Mouse (Mus musculus) c-Kit-positive CD71-negative TER-119-negative erythroid progenitor cells, embryonic 14.5 days (primary cell): ENCODE measurements at regions not wholly inside any gene's neighbourhood (a gene's known extent, or its start where the extent isn't known, plus 50 kb on each side); places are given as distances from the start of the nearest gene placed in this dataset.
"Not testable (repeated sequence)": the region's sequence is repeated elsewhere in the genome, so short reads cannot be mapped to it uniquely, and the experiment has no call there.

ENCODE experiments used
- DNase-seq: peaks from one replicate; pipeline ENCODE4 v3.0.0-alpha.2; 2013; ENCODE audit warnings: low read depth

DNA sequence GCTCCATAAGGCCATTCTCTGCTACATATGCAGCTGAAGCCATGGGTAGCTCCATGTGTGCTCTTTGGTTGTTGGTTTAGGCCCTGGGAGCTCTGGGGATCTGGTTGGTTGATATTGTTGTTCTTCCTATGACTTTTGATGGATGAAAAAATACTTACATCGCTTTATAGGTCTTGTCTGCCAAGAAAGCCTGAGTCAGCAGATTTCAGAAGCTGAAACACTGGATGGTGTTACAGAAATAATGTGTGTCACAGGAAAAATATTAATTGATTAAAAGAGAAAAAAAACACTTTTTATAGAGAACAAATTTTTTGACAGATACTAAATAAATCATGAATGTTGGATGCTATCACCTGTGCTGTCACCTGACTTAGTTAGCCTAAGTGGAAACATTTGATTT lies 52.4 kb upstream of the Plxna2 start:
- no peak for DNase-seq

DNA sequence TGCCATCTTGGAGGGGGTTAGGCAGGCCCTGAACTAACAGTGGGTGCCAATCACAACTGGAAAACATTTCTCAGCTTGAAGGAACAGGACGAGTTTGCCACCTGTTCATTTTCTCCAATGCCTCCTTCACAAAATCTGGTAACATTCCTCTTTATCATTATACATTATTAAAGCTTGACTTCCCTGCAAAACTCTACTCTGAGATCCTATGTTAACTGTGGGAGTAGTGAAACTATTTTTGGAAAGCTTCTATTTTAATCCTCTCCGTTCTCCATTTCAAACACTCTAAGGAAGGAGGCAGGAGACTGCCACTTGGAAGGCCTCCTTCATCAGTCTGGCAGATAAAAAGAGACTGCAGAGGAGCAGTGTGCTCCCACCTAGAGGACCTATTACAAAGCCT lies 54.1 kb upstream of the Plxna2 start:
- no peak for DNase-seq

DNA sequence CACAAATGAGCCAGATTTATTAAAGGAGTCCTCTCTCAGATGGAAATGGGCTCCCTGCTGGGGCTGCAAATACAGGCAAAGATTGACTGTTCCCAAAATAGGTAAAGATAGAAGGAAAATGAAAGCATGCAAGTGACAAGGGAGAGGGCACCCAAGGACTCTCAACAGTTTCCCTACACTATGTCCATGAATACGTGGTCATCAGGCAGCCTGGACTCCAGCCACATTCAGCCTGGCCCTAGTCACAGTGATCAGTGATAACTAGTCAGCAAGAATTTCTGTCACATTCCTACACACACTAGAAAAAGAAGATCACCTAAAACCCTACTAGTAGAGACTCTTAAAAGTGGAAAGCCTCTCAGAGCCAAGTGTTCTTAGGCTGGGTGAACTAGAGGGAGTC lies 56.9 kb upstream of the Plxna2 start:
- no peak for DNase-seq

DNA sequence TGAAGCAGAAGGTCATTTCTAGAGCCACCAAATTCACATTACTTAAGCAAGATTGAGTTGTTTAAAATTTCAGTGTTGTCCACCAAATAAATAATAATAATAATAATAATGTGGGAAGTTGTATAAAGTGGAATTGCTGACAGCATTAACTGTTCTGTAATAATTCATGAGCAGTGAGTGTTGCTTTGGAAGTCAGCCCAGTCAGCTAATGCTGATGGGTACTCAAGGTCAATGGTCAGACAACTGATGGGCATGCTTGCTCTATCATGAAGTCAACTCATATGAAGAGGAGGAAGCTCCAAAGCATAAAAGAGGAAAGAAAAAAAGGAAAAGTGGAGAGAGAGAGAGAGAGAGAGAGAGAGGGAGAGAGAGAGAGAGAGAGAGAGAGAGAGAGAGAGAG lies 69.4 kb upstream of the Plxna2 start:
- no peak for DNase-seq

DNA sequence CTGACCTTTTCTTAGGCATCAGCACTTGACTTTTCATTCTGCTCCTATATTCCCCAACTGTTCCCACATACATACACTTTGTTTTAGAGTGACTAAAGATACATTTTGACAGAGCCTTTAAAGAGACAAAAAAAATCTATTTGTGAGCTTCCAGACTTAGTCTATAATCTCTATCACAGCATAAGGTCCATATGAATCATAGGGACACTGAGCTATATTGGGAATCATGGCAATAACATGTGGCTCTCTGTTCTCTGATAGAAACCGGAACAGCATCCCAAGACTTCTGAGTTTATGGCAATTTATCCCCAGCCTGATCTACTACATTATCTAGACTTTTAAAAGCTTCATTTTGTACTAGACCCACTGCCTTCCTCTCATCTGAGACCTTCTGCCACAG lies 69.8 kb upstream of the Plxna2 start:
- no peak for DNase-seq

DNA sequence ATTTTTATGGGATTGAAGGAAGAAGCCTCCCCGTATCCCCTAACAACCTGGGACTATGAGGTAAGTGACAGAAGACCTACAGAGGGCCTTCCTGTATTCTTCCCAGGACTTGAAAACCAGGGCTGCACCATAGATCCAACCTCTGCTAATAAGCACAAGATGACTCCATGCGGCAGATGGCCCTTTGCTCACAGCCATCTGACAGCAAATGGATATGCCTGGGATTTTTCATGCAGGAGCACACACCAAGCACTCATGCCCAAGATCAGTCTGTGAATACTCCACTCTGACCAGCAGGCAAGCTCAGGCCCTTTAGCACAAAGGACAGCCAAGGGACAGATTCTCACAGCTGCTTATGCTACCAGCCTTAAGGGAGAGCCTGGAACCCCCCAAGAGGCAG lies 77.1 kb upstream of the Plxna2 start:
- no peak for DNase-seq

DNA sequence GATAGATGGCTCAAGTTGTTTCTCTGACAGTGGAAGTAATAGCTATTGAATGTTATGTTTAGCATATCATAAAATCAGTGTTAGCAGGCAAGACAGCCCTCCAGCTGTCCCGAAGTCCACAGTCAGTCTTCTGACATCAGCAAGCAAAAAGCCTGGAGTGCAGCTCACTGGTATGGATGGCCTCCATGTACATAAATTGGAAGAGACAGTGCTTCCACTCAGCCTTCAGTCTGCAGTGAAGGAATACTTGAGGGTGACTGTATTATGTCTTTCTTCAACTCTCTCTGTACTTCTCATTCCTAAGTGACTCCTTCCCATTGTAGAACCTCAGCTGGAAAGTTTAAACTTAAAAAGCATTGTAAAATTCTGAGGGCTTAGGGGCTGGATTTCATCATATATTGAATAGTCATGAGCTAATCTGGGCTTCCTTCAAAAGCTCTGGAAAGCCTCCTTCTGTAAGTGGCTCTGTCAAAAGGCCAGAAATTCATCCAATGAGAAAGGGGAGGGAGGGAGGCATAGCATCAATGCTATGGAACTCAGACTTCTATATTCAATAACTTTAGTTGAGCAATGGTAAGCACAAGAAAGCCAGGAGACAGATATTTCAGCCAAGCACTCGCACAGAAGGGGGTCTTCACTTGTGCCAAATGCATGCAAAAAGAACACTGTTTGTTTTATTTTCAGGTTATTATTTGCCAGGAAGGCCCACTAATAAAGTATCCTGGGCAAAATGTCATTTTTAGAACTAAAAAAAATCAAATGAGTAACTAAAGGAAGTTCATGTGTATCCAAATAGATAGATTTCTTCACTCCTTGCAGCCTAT lies 90.5 kb upstream of the Plxna2 start:
- DNase-seq: no peak

DNA sequence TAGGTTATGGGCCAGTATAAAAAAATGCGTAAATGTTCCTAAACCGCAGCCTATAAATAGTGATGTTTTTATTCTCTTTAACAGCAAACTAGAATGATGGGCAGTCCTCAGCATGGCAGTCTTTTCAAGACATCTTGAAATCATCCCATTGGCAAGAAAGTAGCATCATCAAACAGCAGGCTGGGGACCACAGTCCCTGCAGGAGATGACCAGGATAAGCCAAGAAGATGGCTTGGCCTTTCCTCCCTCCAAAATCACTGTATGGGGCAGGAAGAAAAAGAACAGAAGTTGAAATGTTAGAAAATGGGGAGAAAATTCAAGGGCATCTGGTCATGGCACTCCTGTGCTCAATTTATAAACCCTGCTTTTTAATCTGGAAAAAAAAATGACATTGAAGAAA lies 93.0 kb upstream of the Plxna2 start:
- DNase-seq: no peak

DNA sequence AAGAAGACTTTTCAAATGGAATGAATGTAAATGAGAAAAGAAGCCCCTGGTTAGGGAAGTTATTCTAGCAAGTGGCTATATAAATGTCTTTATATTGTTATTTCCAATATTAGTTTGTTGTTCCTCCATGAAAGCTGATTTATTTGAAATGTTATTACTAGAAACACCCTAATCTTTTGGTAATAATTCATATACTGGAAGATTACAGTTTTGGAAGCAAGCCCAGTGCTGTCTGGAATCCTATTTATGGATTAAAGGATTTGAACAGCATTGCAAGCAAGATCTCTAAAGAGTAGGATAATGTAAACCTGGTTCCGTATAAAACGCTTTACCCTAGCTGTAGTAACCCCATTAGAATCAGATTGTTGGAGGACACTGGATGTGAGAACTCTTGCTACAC lies 96.8 kb upstream of the Plxna2 start:
- DNase-seq: no peak

DNA sequence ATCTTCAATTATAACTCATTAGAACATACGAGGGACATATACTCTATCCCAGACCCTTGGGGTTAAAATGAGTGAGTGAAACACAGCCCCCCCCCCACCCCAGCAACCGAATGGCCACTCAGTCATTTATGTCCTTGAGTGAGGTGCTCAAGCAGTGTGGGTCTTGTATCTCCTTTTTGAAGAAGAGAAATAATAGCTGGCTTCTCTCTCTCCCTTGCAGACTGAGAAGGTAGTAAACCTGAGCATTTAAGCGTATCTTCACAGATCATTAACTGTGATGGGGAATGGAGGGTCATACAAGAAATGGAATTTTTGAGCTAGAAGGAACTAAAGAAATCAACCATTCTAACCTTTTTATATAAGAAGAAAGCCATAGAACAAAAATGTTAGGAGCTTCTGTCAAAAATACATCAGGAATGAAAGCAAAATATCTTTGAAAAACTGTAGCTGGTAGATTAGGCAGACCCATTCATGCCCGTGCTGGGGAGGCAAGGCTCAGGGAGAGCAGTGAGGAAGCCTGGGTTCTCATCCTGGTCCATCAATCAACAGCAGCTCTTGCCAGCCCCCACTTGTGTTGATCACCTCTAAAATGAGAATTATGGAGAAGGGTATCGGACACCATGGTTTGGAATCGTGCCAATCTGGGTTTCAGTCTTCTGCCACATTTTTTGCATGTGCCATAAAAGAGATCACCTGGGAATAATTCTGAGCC lies 98.4 kb upstream of the Plxna2 start:
- DNase-seq: no peak

DNA sequence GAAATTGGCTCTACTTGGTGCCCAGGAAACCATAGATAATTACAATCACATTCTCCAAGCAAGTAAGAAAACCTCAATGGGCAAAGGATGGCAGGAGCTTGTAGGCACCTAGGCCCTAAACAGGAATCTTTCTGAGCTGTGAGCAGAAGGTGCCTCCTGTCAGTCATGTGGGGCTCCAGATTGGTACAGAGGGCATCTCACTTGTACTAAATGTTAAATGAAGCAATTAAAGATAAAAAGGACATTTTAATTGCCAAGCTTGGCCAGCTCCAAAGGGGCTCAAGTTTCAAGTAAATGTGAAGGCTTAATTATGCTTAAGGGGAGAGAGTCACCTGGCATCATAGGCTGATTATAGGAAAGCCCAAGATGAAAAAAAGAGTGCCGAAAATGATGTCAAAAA lies 101.9 kb upstream of the Plxna2 start:
- DNase-seq: no peak

DNA sequence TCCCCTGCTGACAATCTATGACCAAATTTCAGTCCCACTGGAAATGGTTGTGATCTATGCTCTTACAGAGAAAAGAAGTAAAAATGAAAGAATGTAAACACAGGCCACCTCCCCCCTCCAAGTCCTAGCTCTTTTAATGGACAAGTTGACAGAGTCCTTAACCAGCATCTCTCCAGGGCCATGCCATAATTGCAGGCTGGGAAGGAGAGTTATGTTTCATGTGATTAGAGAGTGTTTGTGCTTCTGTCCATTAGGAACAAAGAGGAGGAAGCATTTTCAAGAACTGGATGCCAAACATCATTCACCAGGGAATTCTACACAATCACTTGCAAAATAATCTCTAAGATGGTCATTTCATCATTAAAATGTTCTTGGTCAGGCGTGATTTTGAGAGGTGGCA lies 109.7 kb upstream of the Plxna2 start:
- DNase-seq: no peak

DNA sequence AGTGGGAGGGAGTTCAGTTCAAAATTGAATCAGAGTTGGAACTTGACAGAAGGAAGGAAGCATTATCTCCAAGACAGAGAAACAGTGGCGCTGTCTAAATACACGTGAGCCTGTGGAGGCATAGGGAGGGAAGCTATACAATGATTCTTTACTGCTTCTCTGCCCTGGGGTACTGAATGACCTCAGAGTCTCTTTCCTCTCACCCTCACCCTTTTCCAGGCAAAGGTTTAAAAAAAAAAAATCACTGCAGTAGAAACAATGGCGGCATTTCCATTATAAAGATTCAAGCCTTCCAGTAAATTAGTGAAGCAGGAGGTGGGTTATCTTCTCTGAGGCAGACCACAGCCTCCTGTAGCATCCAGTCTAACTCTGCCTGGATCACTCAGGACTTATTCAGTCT lies 112.2 kb upstream of the Plxna2 start:
- DNase-seq: no peak

DNA sequence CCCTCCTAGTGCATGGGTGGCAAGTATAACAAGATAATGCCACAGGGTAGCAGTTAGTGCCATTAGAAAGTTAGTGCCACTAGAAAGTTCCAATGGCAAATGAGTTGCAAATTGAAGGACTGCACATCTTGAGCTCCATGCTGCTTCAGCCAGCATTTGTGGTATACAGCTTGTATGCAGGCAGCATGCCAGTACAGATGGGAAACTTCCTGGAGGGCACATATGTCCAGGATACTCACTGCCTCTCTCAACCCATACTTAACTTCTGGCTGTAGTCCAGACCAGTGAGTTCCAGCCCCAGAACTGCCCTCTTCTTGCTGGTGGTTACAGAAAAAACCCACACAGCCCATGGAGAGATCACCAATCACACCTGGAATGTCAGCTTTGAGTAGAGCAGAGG lies 113.8 kb upstream of the Plxna2 start:
- no peak for DNase-seq

DNA sequence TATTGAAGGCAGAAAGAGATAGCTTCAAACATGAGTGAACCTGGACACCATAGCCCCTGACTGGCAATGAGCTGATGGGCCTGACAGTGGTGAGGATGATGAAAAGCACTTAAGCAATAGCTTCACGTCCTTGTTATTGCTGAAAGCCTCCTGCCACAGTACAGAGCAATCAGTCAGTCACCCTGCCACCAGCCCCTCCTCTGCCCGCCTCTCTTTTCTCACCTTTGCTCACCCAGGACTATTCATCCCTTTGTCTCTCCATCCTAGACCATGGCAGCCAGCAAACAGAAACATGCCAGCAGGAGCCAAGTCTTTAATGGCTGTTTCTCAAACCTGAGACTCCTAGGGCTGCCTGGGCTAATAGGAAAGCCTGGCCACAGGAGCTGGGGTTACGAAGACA lies 114.5 kb upstream of the Plxna2 start:
- no peak for DNase-seq

DNA sequence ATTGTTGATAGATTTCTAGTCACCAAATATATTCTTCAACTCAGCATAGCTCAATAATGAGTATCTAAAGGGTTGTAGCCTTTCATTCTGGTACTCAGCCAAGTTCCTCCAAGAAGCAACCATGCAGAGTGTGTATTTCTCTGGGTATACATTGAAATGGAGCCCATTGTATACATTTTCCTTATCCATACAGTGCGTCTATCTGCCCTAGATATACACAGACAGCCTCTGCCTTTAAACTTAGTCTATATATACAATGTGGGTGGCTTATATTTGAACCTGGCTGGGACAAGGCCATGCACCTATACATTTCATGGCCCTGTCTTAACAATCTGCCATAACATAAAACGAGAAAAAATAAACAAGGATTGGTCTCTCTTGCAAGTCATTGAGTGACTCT lies 121.6 kb upstream of the Plxna2 start:
- no peak for DNase-seq

DNA sequence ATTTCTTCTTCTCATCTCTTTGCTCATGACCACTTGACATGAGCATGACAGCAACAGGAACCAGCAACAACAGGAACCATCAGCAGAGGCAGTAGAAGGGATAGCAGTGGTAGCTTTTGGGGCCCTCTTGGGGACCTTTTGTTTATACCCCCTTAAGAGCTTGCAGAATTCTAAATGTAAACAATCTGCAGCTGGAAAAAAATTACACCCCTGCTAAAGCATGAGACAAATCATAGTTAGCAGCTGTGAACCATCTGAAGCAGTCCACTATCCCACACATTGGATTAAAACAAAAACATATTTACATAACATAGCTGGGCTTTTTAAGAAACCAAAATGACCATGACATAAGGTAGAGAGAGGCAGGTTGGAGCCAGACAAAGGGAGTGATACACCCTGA lies 126.9 kb upstream of the Plxna2 start:
- no peak for DNase-seq

DNA sequence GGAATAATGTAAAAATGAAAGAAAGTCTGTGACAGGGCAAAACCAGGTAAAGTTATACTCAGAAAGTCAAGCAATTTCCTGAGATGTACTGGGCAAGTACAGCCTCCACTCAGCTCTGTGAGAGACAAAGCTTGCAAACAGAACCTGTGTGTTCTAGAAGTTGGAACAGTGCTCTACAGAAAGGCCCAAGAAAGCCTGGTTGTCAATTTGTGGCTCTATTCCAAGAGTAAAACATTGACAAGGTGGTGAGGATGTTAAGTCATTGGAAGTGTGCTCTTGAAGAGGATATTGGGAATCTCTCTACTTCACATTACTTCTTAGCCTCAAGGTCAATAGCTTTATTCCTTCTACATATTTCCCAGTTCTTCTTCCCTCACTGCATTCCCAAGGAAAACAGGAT lies 129.9 kb upstream of the Plxna2 start:
- no peak for DNase-seq

DNA sequence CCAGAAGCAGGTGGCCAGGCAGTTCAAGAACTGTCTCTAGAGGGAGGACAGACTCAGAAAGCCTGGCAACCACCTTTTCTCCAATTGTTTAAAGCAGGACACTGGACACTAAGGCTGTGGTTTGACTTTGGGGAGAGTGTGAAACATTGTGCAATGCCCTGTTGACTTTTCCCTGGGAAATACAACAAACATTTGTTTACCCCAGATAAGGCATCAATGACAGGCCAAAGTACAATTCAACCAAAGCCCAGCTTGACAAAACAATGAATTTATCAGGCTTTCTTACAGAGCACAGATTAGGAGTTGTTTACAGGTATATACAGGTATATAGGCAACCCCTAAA lies 135.3 kb upstream of the Plxna2 start:
- DNase-seq: no peak

DNA sequence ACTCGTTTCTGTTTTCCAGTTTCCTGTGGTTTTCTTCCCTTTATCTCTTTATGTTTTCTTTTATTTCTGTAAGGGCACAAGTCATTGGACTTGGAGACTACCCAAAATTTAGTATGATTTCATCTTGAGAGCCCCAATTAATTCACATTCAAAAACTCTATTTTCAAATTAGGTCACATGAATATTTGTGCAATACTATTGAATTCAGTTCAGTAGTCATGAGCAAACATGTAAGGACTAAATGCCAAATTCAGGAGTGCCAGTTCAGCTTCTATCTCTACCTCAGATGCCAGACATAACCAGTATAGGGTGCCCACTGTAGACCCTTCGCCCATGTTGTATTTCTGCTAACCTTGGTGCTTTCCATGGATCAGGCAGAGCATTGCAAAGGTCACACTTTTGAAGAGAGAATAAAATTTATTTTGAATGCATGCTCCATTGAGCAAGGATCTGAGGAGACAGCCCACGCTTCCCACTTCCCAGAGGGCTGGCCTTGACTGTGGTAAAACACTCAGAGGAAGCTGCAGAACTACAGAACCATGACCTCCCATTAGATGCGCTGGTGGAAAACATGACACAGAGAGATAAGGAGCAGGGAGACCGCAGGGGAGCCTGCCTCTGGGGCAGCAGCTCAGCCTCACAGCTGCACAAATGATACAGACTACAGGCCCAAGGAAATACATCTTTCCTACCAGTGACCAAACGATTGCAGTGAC lies 135.9 kb upstream of the Plxna2 start:
- DNase-seq: no peak

DNA sequence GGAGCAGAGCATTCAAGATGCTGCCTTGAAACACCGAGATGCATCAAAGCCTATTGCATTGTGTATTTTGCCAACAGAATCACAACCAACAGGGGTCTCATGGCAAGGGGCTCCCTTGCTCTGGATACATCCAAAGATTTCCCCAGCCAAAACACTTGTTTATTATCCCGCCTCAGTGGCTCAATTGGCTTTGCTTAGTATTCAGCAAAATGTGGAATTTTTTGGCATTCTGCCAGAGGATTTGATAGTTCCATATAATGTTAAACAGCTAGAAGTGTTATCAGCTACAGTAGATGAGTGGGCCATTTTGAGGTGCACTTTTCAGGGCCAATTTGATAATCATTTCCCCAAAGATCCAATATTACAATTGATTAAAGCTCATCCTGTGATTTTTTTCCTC lies 146.7 kb upstream of the Plxna2 start:
- not testable (repeated sequence) for DNase-seq

DNA sequence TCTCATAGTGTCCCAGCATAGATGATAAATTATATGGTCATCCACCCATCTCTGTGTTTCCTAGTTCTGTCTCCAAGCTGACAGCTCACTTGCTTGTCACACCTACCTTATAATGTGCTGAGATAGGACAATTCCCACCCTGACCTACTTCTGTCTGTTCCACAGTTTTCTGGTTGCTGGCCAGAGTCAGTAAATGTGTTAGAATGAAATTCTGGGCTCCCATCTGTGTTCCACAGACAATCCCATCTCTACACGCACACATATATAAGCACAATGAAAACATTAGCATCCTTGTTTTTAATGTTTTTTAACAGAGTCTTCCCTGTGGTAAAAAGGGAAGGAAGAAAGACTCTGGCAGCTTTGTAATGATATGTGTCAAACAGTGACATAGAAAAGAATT lies 165.5 kb upstream of the Plxna2 start:
- no peak for DNase-seq

DNA sequence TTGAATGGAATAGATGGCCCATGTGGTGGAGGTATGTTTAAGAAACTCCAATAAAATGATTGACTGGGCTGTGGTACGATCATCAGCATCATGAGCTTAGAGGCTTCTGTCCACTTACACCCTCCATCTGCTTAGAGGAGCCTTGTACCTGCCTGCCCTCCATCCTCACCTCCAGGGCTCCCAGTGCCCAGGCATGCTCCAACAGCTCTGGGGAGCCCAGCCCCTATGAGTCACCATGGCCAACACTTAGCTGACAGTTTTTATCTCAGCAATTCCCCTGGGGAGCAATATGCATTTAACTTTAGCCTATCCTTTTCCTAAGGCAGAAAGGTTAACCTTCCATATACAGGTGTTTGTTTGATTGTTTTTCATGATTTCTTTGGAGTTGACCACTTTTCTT lies 174.3 kb upstream of the Plxna2 start:
- no peak for DNase-seq
